Mouse (Mus musculus) heart, adult 2 months (tissue): ENCODE results near the gene Bub1b.

Experiments used
- CTCF ChIP-seq: fragments of 200-600 bp; IDR thresholded peaks from 2 replicates; pipeline ENCODE4 v1.8.1; 2022; ENCODE audit warnings: antibody characterized with exemption, mild to moderate bottlenecking, moderate library complexity
- EP300 ChIP-seq: fragments of 200-500 bp; IDR thresholded peaks from 2 replicates; pipeline ENCODE4 v1.6.1; 2011; ENCODE audit warnings: low read depth, low read length, control low read depth; ENCODE audit not compliant: insufficient read depth
- POLR2A ChIP-seq: fragments of 200-500 bp; IDR thresholded peaks from 2 replicates; pipeline ENCODE4 v1.6.1; 2011; ENCODE audit warnings: mild to moderate bottlenecking, low read depth, low read length, control low read depth; ENCODE audit not compliant: insufficient read depth

DNA sequence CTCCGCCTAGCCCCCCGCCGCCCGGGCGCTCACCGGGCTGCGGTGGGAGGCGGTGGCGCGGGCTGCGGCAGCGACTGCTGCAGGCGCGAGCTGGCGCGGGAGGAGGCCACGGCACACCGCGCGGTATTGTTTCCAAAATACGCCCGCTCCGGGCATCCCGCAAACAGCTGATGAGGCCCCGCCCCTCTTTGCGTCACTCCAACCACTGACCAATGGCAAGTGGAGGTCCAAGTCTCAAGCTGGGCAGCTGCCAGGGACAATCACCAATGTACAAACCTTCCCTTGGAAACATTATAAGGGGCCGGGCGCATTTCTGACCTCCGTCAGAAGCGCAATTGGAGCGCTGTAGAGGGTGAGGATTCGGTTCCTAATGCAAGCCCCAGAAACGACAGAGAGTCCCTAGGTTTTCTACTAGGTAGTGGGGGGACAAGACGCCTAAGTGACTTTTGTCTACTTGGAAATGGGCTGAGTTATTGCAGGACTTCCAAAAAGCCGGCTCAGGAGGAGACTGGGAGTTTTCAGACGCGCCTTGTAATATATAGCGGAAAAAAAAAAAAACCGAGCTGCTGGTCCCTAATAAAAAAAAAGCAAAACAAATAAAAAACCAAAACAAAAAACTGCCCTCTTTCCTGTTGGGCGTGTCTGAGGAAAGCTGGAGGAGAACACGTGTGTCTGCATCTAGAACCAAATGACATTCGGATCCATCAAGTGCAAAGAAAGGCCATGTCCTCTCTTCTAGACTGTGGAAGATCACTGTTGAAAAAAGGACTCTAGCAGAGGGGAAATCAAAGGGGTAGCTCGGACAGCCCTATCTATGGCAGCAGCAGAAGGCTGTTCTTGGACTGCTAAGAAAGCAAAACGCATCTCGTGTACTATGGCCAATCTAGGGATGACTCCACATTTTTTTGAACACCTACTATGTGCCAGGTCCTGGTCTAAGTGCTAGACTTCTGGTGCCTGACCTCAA lies 48.2 kb upstream of the Bub1b start, which contains the start of gene Bmf:
- no peak for TF ChIP-seq CTCF
- peak; percentile 66 for TF ChIP-seq POLR2A
- peak; percentile 65 for TF ChIP-seq EP300
